Comparison of ENCODE assay signal across 8 mouse cellular contexts in the genomic region with DNA sequence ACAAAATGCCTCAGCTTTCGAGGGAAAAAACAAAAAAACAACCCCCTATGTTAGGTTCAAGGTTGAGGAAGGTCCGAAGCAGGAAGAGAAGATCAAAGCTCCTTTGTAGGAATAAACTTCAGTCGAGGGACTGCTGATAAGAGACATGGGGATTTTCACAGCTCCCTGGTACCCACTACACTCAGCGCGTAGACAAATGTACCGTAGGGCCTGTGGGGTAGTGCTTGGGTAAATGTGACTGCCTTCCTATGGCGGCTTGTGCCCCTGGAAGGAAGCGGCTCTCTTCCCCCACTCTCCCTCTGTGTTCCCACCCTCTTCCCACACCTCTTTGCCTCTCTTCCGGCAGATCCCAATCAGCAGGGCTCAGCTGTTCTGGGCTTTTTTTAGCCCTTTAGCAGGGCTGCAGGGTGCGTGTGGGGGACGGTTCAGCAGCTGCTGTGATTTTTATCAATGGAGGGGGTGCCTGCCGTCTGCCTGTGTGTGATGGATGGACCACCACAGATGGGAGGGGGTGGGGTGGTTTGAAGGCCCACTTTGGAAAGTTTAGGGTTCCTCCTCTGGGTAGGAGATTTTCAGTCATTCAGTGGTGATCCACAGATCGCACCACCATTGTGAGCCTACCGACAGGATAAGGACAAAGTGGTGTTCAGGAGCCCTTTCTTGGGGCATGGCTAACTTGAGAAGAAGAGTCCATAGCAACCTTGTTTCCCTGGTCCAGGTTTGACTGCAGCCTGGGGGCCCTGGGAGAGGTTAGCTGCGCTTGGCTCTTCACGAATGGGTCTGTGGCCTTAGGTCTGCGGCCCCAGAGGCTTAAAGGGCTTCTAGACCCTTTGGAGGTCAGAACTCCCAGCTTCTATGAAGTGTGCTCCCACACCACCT. TPM values are rescaled to one million over a fixed set of nuclear protein-coding genes. Genes with fewer than 3 reads are reported as not detected.
DNase-seq lines count a peak whose midpoint lies in the region; ATAC-seq and TF ChIP-seq lines count a peak whose summit lies in the region.

No protein-coding gene starts in this region.

- H3K27ac ChIP-seq in heart, embryonic 14.5 days (replicated peaks in 1 of 2; ENCODE audit: control insufficient read depth in 1 of 2, insufficient read depth in 1 of 2, low read depth in 2 of 2, low read length in 2 of 2), result peak overlapping the region; percentile 80 to 82
- H3K27ac ChIP-seq in hindbrain, embryonic 11.5 days (ENCODE audit: low read depth, low read length), result peak overlapping the region; percentile 81
- peak overlapping the region; percentile 96 for H3K27ac ChIP-seq in limb, embryonic 14.5 days (replicated peaks; ENCODE audit: low read depth, low read length)

- peaks cover 46% of the 10 kb centered on the region in 2 experiments for H3K4me1 ChIP-seq in heart, embryonic 14.5 days (ENCODE audit: control insufficient read depth in 2 of 2, insufficient read depth in 2 of 2, low read length in 2 of 2)
- peaks cover 19% of the 10 kb centered on the region for H3K4me1 ChIP-seq in hindbrain, embryonic 11.5 days (replicated peaks; ENCODE audit: control insufficient read depth, insufficient read depth, low read length)
- H3K4me1 ChIP-seq in limb, embryonic 14.5 days (ENCODE audit: control insufficient read depth, insufficient read depth, low read length), result peaks cover 60% of the 10 kb centered on the region

- H3K36me3 ChIP-seq in heart, embryonic 14.5 days (ENCODE audit: control insufficient read depth, insufficient read depth, low read length), result no peaks in the 10 kb centered on the region
- H3K36me3 ChIP-seq in hindbrain, embryonic 11.5 days (ENCODE audit: control insufficient read depth, insufficient read depth, low read length), result no peaks in the 10 kb centered on the region
- H3K36me3 ChIP-seq in limb, embryonic 14.5 days (ENCODE audit: control insufficient read depth, insufficient read depth, low read length), result no peaks in the 10 kb centered on the region

- 0 out of 2 replicates have a peak overlapping the region, but pooled peaks have one; percentile 17 for H3K4me2 ChIP-seq in heart, embryonic 14.5 days (ENCODE audit: low read length)
- H3K4me2 ChIP-seq in hindbrain, embryonic 11.5 days (replicated peaks; ENCODE audit: low read depth, low read length), result no peak overlapping the region
- H3K4me2 ChIP-seq in limb, embryonic 14.5 days (replicated peaks; ENCODE audit: low read depth, low read length, severe bottlenecking), result peak overlapping the region; percentile 37

- H3K27me3 ChIP-seq in heart, embryonic 14.5 days (ENCODE audit: control insufficient read depth, insufficient read depth, low read length), result no peaks in the 10 kb centered on the region
- H3K27me3 ChIP-seq in hindbrain, embryonic 11.5 days (ENCODE audit: control insufficient read depth, insufficient read depth, low read length), result no peaks in the 10 kb centered on the region
- no peaks in the 10 kb centered on the region for H3K27me3 ChIP-seq in limb, embryonic 14.5 days (ENCODE audit: control insufficient read depth, insufficient read depth, low read length)

- H3K9ac ChIP-seq in heart, embryonic 14.5 days (ENCODE audit: low read length), result no peak overlapping the region
- H3K9ac ChIP-seq in hindbrain, embryonic 11.5 days (ENCODE audit: low read depth, low read length), result no peak overlapping the region
- H3K9ac ChIP-seq in limb, embryonic 14.5 days (ENCODE audit: low read depth, low read length, severe bottlenecking), result peak overlapping the region; percentile 21; the same call in 1 of the 2 replicates

- ATAC-seq in heart, embryonic 14.5 days (ENCODE audit: insufficient number of reproducible peaks, insufficient read depth, low FRiP score, low read depth), result no peak
- peak; percentile 64 for ATAC-seq in hindbrain, embryonic 11.5 days (ENCODE audit: low FRiP score)
- peak; percentile 28 for ATAC-seq in limb, embryonic 14.5 days (ENCODE audit: low FRiP score, low read depth)
- ATAC-seq in megakaryocyte progenitor cell, adult 5-6 weeks (replicated peaks; ENCODE audit: poor library complexity), result no peak

- TF ChIP-seq POLR2A in brain, embryonic 14.5 days (IDR thresholded peaks at IDR 0.05; ENCODE audit: borderline replicate concordance, extremely low read depth, insufficient read depth, insufficient read length, poor library complexity, severe bottlenecking), result no peak
- no peak for TF ChIP-seq POLR2A in limb, embryonic 14.5 days (IDR thresholded peaks at IDR 0.05; ENCODE audit: borderline replicate concordance, extremely low read depth, insufficient read depth, insufficient read length)

- H3K9me3 ChIP-seq in heart, embryonic 14.5 days (ENCODE audit: control insufficient read depth, low read length), result no peaks in the 10 kb centered on the region
- no peaks in the 10 kb centered on the region for H3K9me3 ChIP-seq in hindbrain, embryonic 11.5 days (ENCODE audit: control insufficient read depth, low read length)
- H3K9me3 ChIP-seq in limb, embryonic 14.5 days (ENCODE audit: control insufficient read depth, low read length), result no peaks in the 10 kb centered on the region

- no peak for TF ChIP-seq CTCF in brain, embryonic 14.5 days (IDR thresholded peaks at IDR 0.05; ENCODE audit: borderline replicate concordance, extremely low read depth, insufficient read depth, insufficient read length)

- 27% methylated on average over 17 of the region's 17 CpGs for WGBS in heart, embryonic 14.5 days
- WGBS in hindbrain, embryonic 11.5 days, result 37% methylated on average over 17 of the region's 17 CpGs
- 17% methylated on average over 17 of the region's 17 CpGs for WGBS in limb, embryonic 14.5 days

- intact Hi-C loops in gastrocnemius, postnatal 36 days (cut with DNase I), result loop anchor here (5.0 kb wide), 1 partner anchor 220 kb away; a partner anchor contains a TSS

- no peak for DNase-seq in heart, postnatal 4 days
- DNase-seq in brain, embryonic 14.5 days (ENCODE audit: low read depth), result peak; percentile 78
- DNase-seq in hindbrain, embryonic 11.5 days (ENCODE audit: low spot score), result peak; percentile 69
- DNase-seq in limb, embryonic 14.5 days (ENCODE audit: low spot score), result peak; percentile 57
- DNase-seq in right cerebral cortex, postnatal 36 days (ENCODE audit: low spot score in 2 of 2), result peak; percentile 74 to 78
- no peak for DNase-seq in gastrocnemius, postnatal 36 days

- no peak overlapping the region for H3K4me3 ChIP-seq in heart, embryonic 14.5 days (ENCODE audit: control insufficient read depth in 1 of 2, insufficient read depth in 1 of 2, low read depth in 1 of 2, low read length in 2 of 2)
- H3K4me3 ChIP-seq in hindbrain, embryonic 11.5 days (ENCODE audit: low read depth, low read length), result no peak overlapping the region
- H3K4me3 ChIP-seq in limb, embryonic 14.5 days (replicated peaks; ENCODE audit: low read length), result no peak overlapping the region

RNA-seq across cellular contexts. Expression of a gene that starts 7.6 kb away (rescaled TPM):
- 0.16 TPM in 1 of 2 replicates, not detected in the other for polyA plus RNA-seq in heart, embryonic 14.5 days (2014; fragmentation: Nextera tagmentation; extraction: Ambion mirVana)
- under 1 TPM; 0.56 to 0.67 TPM for total RNA-seq in heart, postnatal 4 days (2021)
- polyA plus RNA-seq in brain, embryonic 14.5 days (2012; rRNA removed), result 0.07 TPM in 1 of 2 replicates, not detected in the other
- 0.17 and 0.31 TPM in 2 replicates for polyA plus RNA-seq in hindbrain, embryonic 11.5 days (2014; fragmentation: Nextera tagmentation; extraction: Ambion mirVana)
- 0.65 and 0.99 TPM in 2 replicates for polyA plus RNA-seq in limb, embryonic 14.5 days (2012; rRNA removed)
- 0.84 and 0.94 TPM in 2 replicates for polyA plus RNA-seq in limb, embryonic 14.5 days (2014; fragmentation: Nextera tagmentation; extraction: Ambion mirVana)
- not detected for total RNA-seq in gastrocnemius, postnatal 36 days (2021)
- total RNA-seq in megakaryocyte progenitor cell, adult 5-6 weeks (2015), result 0.17 and 0.22 TPM in 2 replicates
- not detected in 2 replicates for total RNA-seq in megakaryocyte progenitor cell, adult 5-6 weeks (2017)

RNA-seq across cellular contexts. Expression of a gene that starts 58.2 kb away (rescaled TPM):
- 0.11 and 0.19 TPM in 2 replicates for polyA plus RNA-seq in heart, embryonic 14.5 days (2014; fragmentation: Nextera tagmentation; extraction: Ambion mirVana)
- total RNA-seq in heart, postnatal 4 days (2021), result under 1 TPM in 1 of 2 experiments, not detected in 1; 0.14 TPM
- polyA plus RNA-seq in brain, embryonic 14.5 days (2012; rRNA removed), result 0.08 and 0.16 TPM in 2 replicates
- 0.50 and 1.1 TPM in 2 replicates for polyA plus RNA-seq in hindbrain, embryonic 11.5 days (2014; fragmentation: Nextera tagmentation; extraction: Ambion mirVana)
- 1.6 and 1.7 TPM in 2 replicates for polyA plus RNA-seq in limb, embryonic 14.5 days (2012; rRNA removed)
- 1.5 and 2.5 TPM in 2 replicates for polyA plus RNA-seq in limb, embryonic 14.5 days (2014; fragmentation: Nextera tagmentation; extraction: Ambion mirVana)
- total RNA-seq in gastrocnemius, postnatal 36 days (2021), result not detected
- total RNA-seq in megakaryocyte progenitor cell, adult 5-6 weeks (2015), result 2.1 and 2.4 TPM in 2 replicates
- total RNA-seq in megakaryocyte progenitor cell, adult 5-6 weeks (2017), result 1.4 and 1.8 TPM in 2 replicates

Comparison
In these comparisons a context has a peak if more than half of its experiments do, and no peak if none do; other contexts are left out.
1. ATAC-seq: peak in hindbrain, embryonic 11.5 days (single experiment) and limb, embryonic 14.5 days (single experiment); none in heart, embryonic 14.5 days (single experiment) and megakaryocyte progenitor cell, adult 5-6 weeks (single experiment).
2. DNase-seq: peak in brain, embryonic 14.5 days (single experiment), hindbrain, embryonic 11.5 days (single experiment), limb, embryonic 14.5 days (single experiment) and right cerebral cortex, postnatal 36 days (2 of 2); none in heart, postnatal 4 days (single experiment) and gastrocnemius, postnatal 36 days (0 of 2).
3. Peak in every context shown above with its lines, with median percentiles within 50 percentile points of each other: H3K27ac ChIP-seq.